Comparison of ENCODE assay signal across 26 mouse cellular contexts in genomic region chr13:3138698-3139097, GRCm38 (mm10).
A peak's percentile ranks its signal among the peaks of the same experiment; 100 is the strongest.
DNase-seq lines count a peak whose midpoint lies in the region; ATAC-seq lines count a peak whose summit lies in the region.
"Had no signal": no experiment of that assay in that cellular context is flagged by ENCODE, and none has a peak within 500 bp of the region (broad histone marks: within the 10 kb centered on the region; RNA-seq: fewer than 3 reads in every experiment).

No protein-coding gene starts in this region.

- no peak overlapping the region for H3K4me2 ChIP-seq in kidney, embryonic 14.5 days (replicated peaks; ENCODE audit: low read depth, low read length)
- H3K4me2 ChIP-seq: embryonic facial prominence, embryonic 15.5 days; forebrain, embryonic 12.5 days; heart, embryonic 13.5 days; hindbrain, embryonic 14.5 days; liver, embryonic 13.5 days had no signal

- H3K36me3 ChIP-seq in megakaryocyte, embryonic 14.5 days (replicated peaks; ENCODE audit: low read length), result no peaks in the 10 kb centered on the region
- no peaks in the 10 kb centered on the region for H3K36me3 ChIP-seq in kidney, embryonic 14.5 days (ENCODE audit: control insufficient read depth, insufficient read depth, low read length)
- H3K36me3 ChIP-seq: embryonic facial prominence, embryonic 10.5 days; embryonic facial prominence, embryonic 15.5 days; forebrain, embryonic 12.5 days; heart, embryonic 13.5 days; liver, embryonic 13.5 days had no signal

- no peak overlapping the region for H3K9ac ChIP-seq in kidney, embryonic 14.5 days (ENCODE audit: low read depth, low read length)
- H3K9ac ChIP-seq: embryonic facial prominence, embryonic 15.5 days; forebrain, embryonic 12.5 days; heart, embryonic 13.5 days; hindbrain, embryonic 14.5 days; liver, embryonic 13.5 days had no signal

- H3K4me1 ChIP-seq in megakaryocyte, embryonic 14.5 days, result no peaks in the 10 kb centered on the region
- H3K4me1 ChIP-seq in kidney, embryonic 14.5 days (ENCODE audit: control insufficient read depth, insufficient read depth, low read length), result no peaks in the 10 kb centered on the region
- H3K4me1 ChIP-seq: embryonic facial prominence, embryonic 10.5 days; embryonic facial prominence, embryonic 15.5 days; forebrain, embryonic 12.5 days; heart, embryonic 13.5 days; liver, embryonic 13.5 days had no signal

- no peak for ATAC-seq in megakaryocyte, adult 5-6 weeks (ENCODE audit: poor library complexity, severe bottlenecking)
- no peak for ATAC-seq in kidney, embryonic 14.5 days (ENCODE audit: low FRiP score, low TSS enrichment)
- ATAC-seq: intestine, postnatal 0 days; lung, postnatal 0 days had no signal

- WGBS in kidney, embryonic 14.5 days, result 95% methylated on average over 14 of the region's 14 CpGs

- H3K4me3 ChIP-seq in megakaryocyte, embryonic 14.5 days (replicated peaks), result peak overlapping the region; percentile 53
- H3K4me3 ChIP-seq in kidney, embryonic 14.5 days (ENCODE audit: low read length), result no peak overlapping the region
- H3K4me3 ChIP-seq: embryonic facial prominence, embryonic 10.5 days; embryonic facial prominence, embryonic 15.5 days; forebrain, embryonic 12.5 days; heart, embryonic 13.5 days; layer of hippocampus, adult 2 months; left cerebral cortex, adult 2 months; liver, embryonic 13.5 days had no signal

- H3K27ac ChIP-seq in kidney, embryonic 14.5 days (ENCODE audit: low read depth, low read length), result no peak overlapping the region
- H3K27ac ChIP-seq: embryonic facial prominence, embryonic 10.5 days; embryonic facial prominence, embryonic 15.5 days; forebrain, embryonic 12.5 days; heart, embryonic 13.5 days; hindbrain, embryonic 14.5 days; layer of hippocampus, adult 2 months; left cerebral cortex, adult 2 months; liver, embryonic 13.5 days had no signal

- DNase-seq in cerebellum, adult 18-20 months, result peak; percentile 14 to 32
- DNase-seq in cerebellum, postnatal 10 days, result peak; percentile 82 to 86
- no peak for DNase-seq in adrenal gland, postnatal 25 days
- no peak for DNase-seq in kidney, adult 18-20 months
- DNase-seq: adrenal gland, postnatal 14 days; heart, postnatal 10 days; kidney, postnatal 36 days; liver, embryonic 13.5 days; lung, adult 18-20 months; lung, postnatal 4 days; midbrain, embryonic 14.5 days; retina, postnatal 1 day; right cerebral cortex, postnatal 14 days; thymus, postnatal 14 days had no signal

- peaks cover 23% of the 10 kb centered on the region for H3K9me3 ChIP-seq in megakaryocyte, embryonic 14.5 days
- H3K9me3 ChIP-seq in kidney, embryonic 14.5 days (ENCODE audit: control insufficient read depth, low read length), result peaks cover 3% of the 10 kb centered on the region; the same call in 1 of the 2 replicates
- H3K9me3 ChIP-seq: liver, embryonic 13.5 days had no signal

- H3K27me3 ChIP-seq in megakaryocyte, embryonic 14.5 days (replicated peaks), result no peaks in the 10 kb centered on the region
- H3K27me3 ChIP-seq in kidney, embryonic 14.5 days (ENCODE audit: control insufficient read depth, insufficient read depth, low read length), result no peaks in the 10 kb centered on the region
- H3K27me3 ChIP-seq: embryonic facial prominence, embryonic 15.5 days; forebrain, embryonic 12.5 days; heart, embryonic 13.5 days; liver, embryonic 13.5 days had no signal

Comparison
In these comparisons a context has a peak if more than half of its experiments do, and no peak if none do; other contexts are left out.
1. DNase-seq: peak in cerebellum, adult 18-20 months (2 of 2) and cerebellum, postnatal 10 days (2 of 2); none in adrenal gland, postnatal 25 days (single experiment) and kidney, adult 18-20 months (single experiment).